Mouse (Mus musculus): ENCODE measurements at regions not wholly inside any gene's neighbourhood (a gene's known extent, or its start where the extent isn't known, plus 50 kb on each side); places are given as distances from the start of the nearest gene placed in this dataset.

- no peak for ATAC-seq (replicated peaks; ENCODE audit: insufficient number of reproducible peaks, insufficient read depth, low FRiP score, low read depth)
- H3K9ac ChIP-seq: no peak overlapping the region
- H3K36me3 ChIP-seq: no peaks in the 10 kb centered on the region
- H3K9me3 ChIP-seq (replicated peaks): no peaks in the 10 kb centered on the region
- no peak overlapping the region for H3K4me2 ChIP-seq
- 82% methylated on average over 2 of the region's 2 CpGs for WGBS
- H3K27me3 ChIP-seq: no peaks in the 10 kb centered on the region
- H3K4me1 ChIP-seq (replicated peaks): no peaks in the 10 kb centered on the region
- no peak overlapping the region for H3K27ac ChIP-seq
- H3K4me3 ChIP-seq: no peak overlapping the region
Measured at GRCm38 (mm10) chr1:169439621-169440020, 91.6 kb downstream of the Nuf2 start.

GRCm38 (mm10) chr1:169438006-169438405, 93.3 kb downstream of the Nuf2 start:
- H3K9me3 ChIP-seq (replicated peaks): no peaks in the 10 kb centered on the region
- no peaks in the 10 kb centered on the region for H3K36me3 ChIP-seq
- no peaks in the 10 kb centered on the region for H3K27me3 ChIP-seq
- ATAC-seq (replicated peaks; ENCODE audit: insufficient number of reproducible peaks, insufficient read depth, low FRiP score, low read depth): no peak
- 84% methylated on average over 3 of the region's 3 CpGs for WGBS
- no peak overlapping the region for H3K9ac ChIP-seq
- H3K27ac ChIP-seq: no peak overlapping the region
- no peaks in the 10 kb centered on the region for H3K4me1 ChIP-seq (replicated peaks)
- no peak overlapping the region for H3K4me2 ChIP-seq
- no peak overlapping the region for H3K4me3 ChIP-seq

- Histone ChIP-seq H3K27ac (no peak overlapping the region), H3K9ac (no peak overlapping the region), H3K4me2 (no peak overlapping the region), H3K27me3 (no peaks in the 10 kb centered on the region), H3K36me3 (no peaks in the 10 kb centered on the region), H3K4me3 (no peak overlapping the region), H3K9me3 (replicated peaks) (no peaks in the 10 kb centered on the region), H3K4me1 (replicated peaks) (no peaks in the 10 kb centered on the region)
- 55% methylated on average over 3 of the region's 3 CpGs for WGBS
- no peak for ATAC-seq (replicated peaks; ENCODE audit: insufficient number of reproducible peaks, insufficient read depth, low FRiP score, low read depth)
Measured at GRCm38 (mm10) chr1:169422408-169422807, 108.9 kb downstream of the Nuf2 start.

- no peak overlapping the region for H3K27ac ChIP-seq
- no peak overlapping the region for H3K4me2 ChIP-seq
- no peak overlapping the region for H3K9ac ChIP-seq
- ATAC-seq (replicated peaks; ENCODE audit: insufficient number of reproducible peaks, insufficient read depth, low FRiP score, low read depth): no peak
- H3K9me3 ChIP-seq (replicated peaks): no peaks in the 10 kb centered on the region
- 56% methylated on average over 1 of the region's 1 CpGs for WGBS
- no peaks in the 10 kb centered on the region for H3K36me3 ChIP-seq
- H3K4me3 ChIP-seq: no peak overlapping the region
- no peaks in the 10 kb centered on the region for H3K27me3 ChIP-seq
- H3K4me1 ChIP-seq (replicated peaks): no peaks in the 10 kb centered on the region
Measured at GRCm38 (mm10) chr1:169421671-169422070, 109.6 kb downstream of the Nuf2 start.

- H3K27me3 ChIP-seq: no peaks in the 10 kb centered on the region
- no peak overlapping the region for H3K27ac ChIP-seq
- no peaks in the 10 kb centered on the region for H3K9me3 ChIP-seq (replicated peaks)
- H3K9ac ChIP-seq: no peak overlapping the region
- 65% methylated on average over 4 of the region's 4 CpGs for WGBS
- no peak overlapping the region for H3K4me3 ChIP-seq
- no peaks in the 10 kb centered on the region for H3K36me3 ChIP-seq
- no peak for ATAC-seq (replicated peaks; ENCODE audit: insufficient number of reproducible peaks, insufficient read depth, low FRiP score, low read depth)
- H3K4me1 ChIP-seq (replicated peaks): no peaks in the 10 kb centered on the region
- no peak overlapping the region for H3K4me2 ChIP-seq
Measured at GRCm38 (mm10) chr1:169418665-169419045, 112.6 kb downstream of the Nuf2 start.

GRCm38 (mm10) chr1:169417979-169418664, 113.1 kb downstream of the Nuf2 start:
- Histone ChIP-seq H3K27me3 (no peaks in the 10 kb centered on the region), H3K27ac (no peak overlapping the region), H3K4me2 (no peak overlapping the region), H3K9ac (no peak overlapping the region), H3K4me3 (no peak overlapping the region), H3K36me3 (no peaks in the 10 kb centered on the region), H3K4me1 (replicated peaks) (no peaks in the 10 kb centered on the region), H3K9me3 (replicated peaks) (no peaks in the 10 kb centered on the region)
- 58% methylated on average over 10 of the region's 10 CpGs for WGBS
- ATAC-seq (replicated peaks; ENCODE audit: insufficient number of reproducible peaks, insufficient read depth, low FRiP score, low read depth): no peak; the same call in 1 of the 2 replicates

GRCm38 (mm10) chr1:169416701-169417100, 114.6 kb downstream of the Nuf2 start:
- no peaks in the 10 kb centered on the region for H3K36me3 ChIP-seq
- no peak for ATAC-seq (replicated peaks; ENCODE audit: insufficient number of reproducible peaks, insufficient read depth, low FRiP score, low read depth)
- H3K27ac ChIP-seq: no peak overlapping the region
- 74% methylated on average over 1 of the region's 1 CpGs for WGBS
- H3K4me3 ChIP-seq: no peak overlapping the region
- H3K27me3 ChIP-seq: no peaks in the 10 kb centered on the region
- H3K4me2 ChIP-seq: no peak overlapping the region
- H3K9ac ChIP-seq: no peak overlapping the region
- H3K9me3 ChIP-seq (replicated peaks): no peaks in the 10 kb centered on the region
- H3K4me1 ChIP-seq (replicated peaks): no peaks in the 10 kb centered on the region

GRCm38 (mm10) chr1:169408120-169408519, 123.1 kb downstream of the Nuf2 start:
- no peak overlapping the region for H3K27ac ChIP-seq
- H3K4me1 ChIP-seq (replicated peaks): no peaks in the 10 kb centered on the region
- no peaks in the 10 kb centered on the region for H3K36me3 ChIP-seq
- WGBS: 84% methylated on average over 2 of the region's 2 CpGs
- no peak for ATAC-seq (replicated peaks; ENCODE audit: insufficient number of reproducible peaks, insufficient read depth, low FRiP score, low read depth)
- H3K9ac ChIP-seq: no peak overlapping the region
- H3K27me3 ChIP-seq: no peaks in the 10 kb centered on the region
- H3K4me3 ChIP-seq: no peak overlapping the region
- H3K4me2 ChIP-seq: no peak overlapping the region
- H3K9me3 ChIP-seq (replicated peaks): no peaks in the 10 kb centered on the region

- Histone ChIP-seq H3K9me3 (replicated peaks) (no peaks in the 10 kb centered on the region), H3K4me2 (no peak overlapping the region), H3K27me3 (no peaks in the 10 kb centered on the region), H3K4me1 (replicated peaks) (peaks cover 1% of the 10 kb centered on the region; the same call in 1 of the 2 replicates), H3K9ac (no peak overlapping the region), H3K4me3 (no peak overlapping the region), H3K27ac (no peak overlapping the region), H3K36me3 (no peaks in the 10 kb centered on the region)
- no peak for ATAC-seq (replicated peaks; ENCODE audit: insufficient number of reproducible peaks, insufficient read depth, low FRiP score, low read depth)
- 82% methylated on average over 6 of the region's 6 CpGs for WGBS
Measured at GRCm38 (mm10) chr1:169400841-169401240, 130.4 kb downstream of the Nuf2 start.

- Histone ChIP-seq H3K27me3 (no peaks in the 10 kb centered on the region), H3K36me3 (no peaks in the 10 kb centered on the region), H3K4me2 (no peak overlapping the region), H3K4me1 (replicated peaks) (peaks cover 3% of the 10 kb centered on the region; the same call in 1 of the 2 replicates), H3K9ac (no peak overlapping the region), H3K4me3 (no peak overlapping the region), H3K9me3 (replicated peaks) (no peaks in the 10 kb centered on the region), H3K27ac (no peak overlapping the region)
- 75% methylated on average over 4 of the region's 4 CpGs for WGBS
- ATAC-seq (replicated peaks; ENCODE audit: insufficient number of reproducible peaks, insufficient read depth, low FRiP score, low read depth): no peak
Measured at GRCm38 (mm10) chr1:169397371-169397770, 133.9 kb downstream of the Nuf2 start.

GRCm38 (mm10) chr1:169387056-169387455, 144.2 kb downstream of the Nuf2 start:
- Histone ChIP-seq H3K4me2 (no peak overlapping the region), H3K27me3 (no peaks in the 10 kb centered on the region), H3K9me3 (replicated peaks) (no peaks in the 10 kb centered on the region), H3K27ac (no peak overlapping the region), H3K9ac (no peak overlapping the region), H3K4me3 (no peak overlapping the region), H3K4me1 (replicated peaks) (no peaks in the 10 kb centered on the region), H3K36me3 (no peaks in the 10 kb centered on the region)
- WGBS: 40% methylated on average over 1 of the region's 1 CpGs
- no peak for ATAC-seq (replicated peaks; ENCODE audit: insufficient number of reproducible peaks, insufficient read depth, low FRiP score, low read depth)

GRCm38 (mm10) chr1:169385740-169386424, 145.4 kb downstream of the Nuf2 start:
- Histone ChIP-seq H3K9ac (no peak overlapping the region), H3K4me1 (replicated peaks) (no peaks in the 10 kb centered on the region), H3K36me3 (no peaks in the 10 kb centered on the region), H3K27ac (no peak overlapping the region), H3K4me3 (no peak overlapping the region), H3K4me2 (no peak overlapping the region), H3K27me3 (no peaks in the 10 kb centered on the region), H3K9me3 (replicated peaks) (no peaks in the 10 kb centered on the region)
- ATAC-seq (replicated peaks; ENCODE audit: insufficient number of reproducible peaks, insufficient read depth, low FRiP score, low read depth): no peak
- WGBS: 77% methylated on average over 10 of the region's 10 CpGs

Data from heart, embryonic 15.5 days (tissue).